Mouse (Mus musculus) spleen, adult 18-20 months (tissue): ENCODE data around the gene Lcat.
A peak's percentile ranks its signal among the peaks of the same experiment; 100 is the strongest.

Experiments
- DNase-seq, 2 experiments: peaks; one replicate each; pipeline ENCODE4 v3.0.0; 2022; ENCODE audit warnings: mixed read lengths in 2 of 2

Lcat gene

DNA sequence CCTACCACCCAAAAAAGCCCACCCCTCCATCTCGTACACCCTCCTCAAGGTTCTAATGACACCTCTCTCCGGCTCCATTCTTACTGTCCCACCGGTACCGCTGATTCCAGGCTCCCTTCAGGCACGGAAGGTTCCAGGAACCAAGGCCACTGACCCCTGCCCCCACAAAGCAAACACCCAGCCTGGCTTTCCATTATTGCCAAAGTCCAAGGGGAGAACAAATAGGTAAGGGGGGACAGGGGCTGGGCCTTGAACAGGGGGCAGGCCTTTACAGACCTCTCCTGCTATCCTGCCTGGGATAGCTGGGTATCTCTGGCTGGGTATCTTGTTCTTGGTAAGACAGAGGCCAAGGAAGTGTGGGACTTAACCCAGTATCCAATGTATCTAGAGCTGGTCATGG lies 640 bp downstream of the Lcat start:
- DNase-seq, result no peak

DNA sequence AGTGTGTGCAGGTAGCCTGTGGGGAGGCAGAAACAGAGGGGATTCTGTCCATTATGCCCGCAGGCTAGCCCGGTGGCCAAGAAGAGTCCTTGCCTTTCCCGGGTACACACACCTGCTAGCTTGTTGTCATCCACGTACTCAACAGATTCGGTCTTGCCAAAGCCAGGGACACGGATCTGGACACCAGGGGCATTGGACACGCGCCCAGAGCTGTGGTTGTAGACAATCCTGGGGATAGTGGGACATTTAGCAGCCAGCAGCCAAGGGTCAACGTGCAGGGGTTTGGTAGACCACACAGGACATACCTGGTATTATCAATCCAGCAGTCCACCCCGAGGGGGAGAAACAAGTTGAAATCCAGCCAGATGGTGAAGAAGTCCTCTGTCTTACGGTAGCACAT lies 1.2 kb downstream of the Lcat start:
- no peak for DNase-seq

DNA sequence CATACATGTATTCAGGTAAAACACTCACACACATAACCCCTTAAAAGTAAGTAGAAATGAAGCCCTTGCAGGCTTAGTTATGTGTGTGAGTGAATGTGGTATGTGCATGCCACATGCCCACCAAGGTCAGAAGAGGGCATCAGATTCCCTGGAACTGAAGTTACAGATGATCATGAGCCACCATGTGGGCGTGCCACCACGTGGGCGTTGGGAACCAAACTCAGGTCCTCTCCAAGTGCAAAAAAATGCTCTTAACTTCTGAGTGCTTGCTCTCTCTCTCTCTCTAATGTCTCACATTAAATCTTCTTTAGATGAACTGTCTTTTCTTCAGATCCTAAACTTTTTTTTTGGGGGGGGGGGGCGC lies 4.9 kb downstream of the Lcat start, which contains the start of gene Psmb10:
Gene Psmb10 (minus strand): TSS at position 139 of the 364 bp plus-strand sequence.
- DNase-seq, result no peak

- DNase-seq, result peak; percentile 47 to 57
These were observed 5.5 kb downstream of the Lcat start for GRCm38 (mm10) chr8:105937496-105938305.

- DNase-seq, result peak; percentile 82
These were observed 6.2 kb downstream of the Lcat start for GRCm38 (mm10) chr8:105936866-105937475.

DNA sequence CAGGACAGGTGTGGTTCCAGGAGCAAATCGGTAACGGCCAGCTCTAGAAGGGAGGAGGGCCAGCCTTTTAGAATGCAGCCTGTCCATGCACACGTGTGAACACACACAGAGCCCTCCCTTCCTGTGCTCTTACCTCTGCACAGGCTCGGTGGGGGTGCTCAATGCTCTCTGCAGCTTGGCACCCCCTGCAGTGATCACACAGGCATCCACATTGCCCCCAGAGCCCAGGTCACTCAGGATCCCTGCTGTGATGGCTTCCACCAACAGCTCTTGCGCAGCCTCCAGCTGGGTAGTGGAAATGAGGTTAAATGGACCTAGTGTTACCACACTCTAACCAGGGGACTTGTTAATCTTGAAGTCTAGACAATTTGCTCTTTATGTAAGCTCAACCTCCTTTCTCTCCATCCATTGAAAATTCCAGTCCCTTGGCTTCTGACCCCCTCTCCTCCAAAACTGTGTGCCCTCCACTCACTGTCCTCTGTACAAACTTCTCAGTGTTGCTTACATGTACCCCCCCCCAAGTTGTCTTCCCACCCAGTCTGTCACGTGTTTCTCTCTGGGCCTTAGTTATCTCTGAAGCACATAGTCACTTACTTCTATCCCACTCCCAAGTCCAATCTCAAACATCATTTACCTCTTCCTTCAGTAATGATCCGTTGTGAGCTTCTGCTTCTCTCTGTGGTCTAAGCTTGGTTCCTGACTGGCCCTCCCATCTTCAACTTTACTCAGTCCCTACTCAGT lies 7.1 kb downstream of the Lcat start:
- no peak for DNase-seq

DNA sequence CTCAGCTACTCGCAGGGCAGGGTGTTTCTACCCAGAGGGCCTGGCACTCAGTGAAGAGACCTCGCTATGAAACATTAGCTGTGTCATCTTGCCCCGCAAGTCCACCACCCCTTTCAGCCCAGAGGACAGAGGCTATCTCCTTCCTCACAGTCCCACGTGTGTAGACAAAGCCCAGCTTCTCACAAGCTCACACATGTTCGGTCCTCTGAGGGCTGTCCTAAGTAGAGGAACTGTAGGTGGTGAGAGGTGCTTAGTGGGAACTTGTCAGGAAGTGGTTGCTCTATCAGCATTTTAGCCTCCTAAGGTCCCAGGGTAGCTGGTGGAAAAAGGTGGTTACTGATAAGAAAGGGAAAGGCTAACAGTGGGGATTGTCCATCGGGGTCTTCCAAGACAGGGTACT lies 8.1 kb downstream of the Lcat start:
- DNase-seq, result no peak

DNA sequence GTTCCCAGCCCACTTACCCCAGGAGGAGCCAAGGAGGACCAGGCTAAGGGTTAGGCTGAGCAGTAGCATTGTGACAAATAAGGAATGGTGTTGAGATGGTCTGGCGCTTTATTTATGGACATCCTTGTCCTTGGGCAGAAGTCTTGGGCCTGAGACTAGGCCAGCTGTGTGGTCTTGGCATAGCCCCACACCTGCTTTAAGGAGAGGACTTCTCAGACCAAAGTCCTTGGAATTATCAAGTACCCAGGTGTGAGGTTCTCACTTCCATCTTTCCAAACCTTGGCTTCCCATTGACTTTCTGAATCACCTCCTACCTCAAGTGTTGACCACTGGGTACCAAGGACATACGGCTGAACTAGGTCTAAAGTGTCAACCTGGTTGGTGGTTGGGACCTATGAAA lies 9.4 kb downstream of the Lcat start, which contains the start of gene Ctrl:
Gene Ctrl (minus strand): TSS at position 101 of the 400 bp plus-strand sequence.
- DNase-seq, result no peak

GRCm38 (mm10) chr8:105932525-105932924 lies 10.7 kb downstream of the Lcat start:
- no peak for DNase-seq

DNA sequence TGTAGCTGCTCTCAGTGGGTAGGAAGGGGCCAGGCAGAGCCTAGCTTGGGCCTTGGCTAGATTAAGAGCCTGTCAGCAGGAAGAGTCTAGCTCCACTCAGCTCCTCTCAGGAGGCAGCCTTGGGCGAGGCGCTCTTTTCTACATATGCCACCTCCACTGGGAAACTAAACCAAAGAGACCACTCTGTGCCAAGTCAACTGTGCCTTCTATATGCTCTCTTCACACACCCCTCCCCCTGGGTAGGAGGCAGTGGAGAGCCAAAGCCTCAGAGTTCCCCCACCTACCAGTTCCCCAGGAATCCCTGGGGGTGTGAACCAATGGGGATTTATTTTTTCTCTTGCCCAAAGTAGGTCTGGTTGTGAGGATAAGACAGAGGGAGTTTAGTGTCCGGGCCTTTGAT lies 11.9 kb downstream of the Lcat start:
- DNase-seq, result no peak

DNA sequence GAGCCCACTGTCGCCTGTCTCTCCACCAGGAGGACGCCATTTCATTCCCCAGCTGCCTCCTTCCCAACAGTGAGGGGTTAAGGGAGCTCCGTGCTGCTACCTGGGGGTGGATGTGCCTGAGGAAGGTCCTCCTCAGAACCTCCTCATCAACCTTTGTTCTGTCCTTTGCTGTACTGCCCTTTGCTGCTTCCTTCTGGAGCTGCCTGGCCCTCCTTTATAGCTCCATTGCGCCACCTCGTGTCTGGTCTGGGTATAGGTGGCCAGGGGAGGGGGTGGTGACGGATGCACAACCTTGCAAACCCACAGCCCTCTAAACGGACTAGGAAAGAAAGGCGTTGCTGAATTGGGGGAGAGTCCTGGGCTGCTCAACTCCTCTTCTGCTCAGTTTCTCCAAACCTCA lies 12.6 kb downstream of the Lcat start:
- DNase-seq, result peak; percentile 68 to 88

DNA sequence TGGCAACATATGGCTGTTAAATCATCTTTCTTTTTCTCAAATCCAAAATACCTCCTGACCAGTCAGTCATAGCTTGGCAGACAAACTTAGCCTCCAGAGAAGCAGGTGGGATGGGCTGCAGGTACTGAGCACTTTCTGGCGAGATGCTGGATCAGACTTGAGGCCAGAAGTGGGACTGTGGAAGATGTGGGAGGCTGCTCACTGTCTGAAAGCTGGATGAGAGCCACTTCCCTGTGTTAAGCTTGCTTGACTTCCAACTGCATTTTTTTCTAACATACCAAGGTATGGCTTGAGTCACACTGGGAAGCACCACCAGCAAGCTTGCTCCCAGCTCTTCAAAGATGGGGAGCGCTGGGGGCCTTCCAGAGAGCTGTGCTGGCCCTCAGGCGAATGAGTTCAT lies 18.1 kb downstream of the Lcat start:
- no peak for DNase-seq

- no peak for DNase-seq
These were observed 23.8 kb downstream of the Lcat start for GRCm38 (mm10) chr8:105919390-105919789.

- peak in 1 of 2 experiments; percentile 5 for DNase-seq
These were observed 42.1 kb downstream of the Lcat start for GRCm38 (mm10) chr8:105900941-105901616.

GRCm38 (mm10) chr8:105900180-105900940 lies 42.8 kb downstream of the Lcat start, which contains the start of gene Pskh1:
TSS of gene Pskh1 (plus strand) at chr8:105900441.
- peak; percentile 84 to 89 for DNase-seq

DNA sequence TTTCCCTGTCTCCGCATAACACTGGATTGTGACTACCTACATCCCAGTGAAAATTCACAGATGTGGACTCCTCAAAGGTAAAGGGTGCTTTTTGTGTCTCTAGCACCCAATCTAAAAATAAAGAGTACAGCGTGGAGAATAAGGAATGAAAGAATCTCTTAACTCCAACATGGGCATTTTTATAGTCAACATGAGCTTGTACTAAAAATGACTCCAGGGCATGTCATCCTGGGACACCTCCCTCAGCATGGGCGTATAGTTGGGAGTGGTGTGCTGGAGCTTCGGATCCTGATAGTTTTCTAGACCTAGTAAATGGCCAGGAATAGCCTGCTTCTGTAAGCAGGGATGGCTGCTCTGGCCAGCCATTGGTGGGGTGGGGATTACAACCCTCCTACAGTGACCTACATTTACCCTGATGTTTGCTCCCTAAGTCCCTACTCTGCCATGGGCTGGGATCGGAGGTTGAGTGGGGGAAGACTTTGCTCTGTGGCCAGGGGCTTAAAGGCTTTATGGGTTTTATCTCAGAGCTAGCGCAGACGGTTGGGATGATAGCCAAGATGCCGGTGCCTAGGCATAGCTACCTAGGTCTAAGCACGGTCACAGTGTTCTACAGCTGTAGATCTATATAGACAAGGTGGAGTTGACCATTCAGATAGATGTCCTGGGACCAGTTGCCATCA lies 45.2 kb downstream of the Lcat start:
- no peak for DNase-seq

DNA sequence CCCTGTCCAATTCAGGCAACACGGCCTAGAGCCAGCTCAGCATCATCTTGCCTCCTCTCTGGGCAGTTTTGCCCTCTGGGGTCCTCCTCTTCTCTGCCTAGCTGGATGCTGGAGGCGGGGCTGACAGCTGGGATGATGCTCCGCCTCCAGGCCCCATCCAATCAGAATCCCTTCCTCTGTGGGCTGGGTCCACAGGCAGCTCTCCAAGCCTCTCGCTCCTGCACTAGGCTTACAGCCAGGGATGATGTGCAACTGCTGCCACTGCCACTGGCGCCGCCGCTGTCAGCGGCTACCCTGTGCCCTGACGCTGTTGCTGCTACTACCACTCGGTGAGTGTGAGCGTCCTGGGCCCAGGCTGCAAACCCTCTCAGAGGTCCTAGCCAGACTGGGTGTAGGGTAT lies 49.8 kb downstream of the Lcat start, which contains the start of gene Nrn1l:
Gene Nrn1l (plus strand): TSS at position 229 of the 400 bp plus-strand sequence.
- peak in 1 of 2 experiments; percentile 15 for DNase-seq

- DNase-seq, result peak in 1 of 2 experiments; percentile 33
These were observed 50.8 kb downstream of the Lcat start for GRCm38 (mm10) chr8:105892432-105892831.

DNA sequence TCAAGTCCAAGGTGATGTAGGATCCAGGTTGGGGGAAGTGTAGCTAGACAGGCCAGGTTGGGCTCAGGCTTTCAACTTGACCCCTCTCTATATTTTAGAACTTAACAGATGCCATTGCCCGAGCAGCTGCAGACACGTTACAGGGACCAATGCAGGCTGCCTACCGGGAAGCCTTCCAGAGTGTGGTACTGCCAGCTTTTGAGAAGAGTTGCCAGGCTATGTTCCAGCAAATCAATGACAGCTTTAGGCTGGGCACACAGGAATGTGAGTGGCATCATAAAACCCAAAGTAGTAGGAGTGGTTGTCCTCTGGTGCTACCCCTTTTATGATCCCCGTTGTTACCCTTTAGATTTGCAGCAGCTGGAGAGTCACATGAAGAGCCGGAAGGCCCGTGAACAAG lies 52.3 kb downstream of the Lcat start:
- no peak for DNase-seq

- DNase-seq, result no peak
These were observed 53.3 kb downstream of the Lcat start for GRCm38 (mm10) chr8:105889756-105890465.
